Mouse (Mus musculus) liver, postnatal 0 days (tissue): ENCODE data around the gene C87436.

ENCODE experiments used
- CTCF ChIP-seq: sonication (generic); IDR thresholded peaks from 2 replicates; pipeline ENCODE4 v1.5.1; 2016; ENCODE audit warnings: antibody characterized with exemption, low read depth
- EP300 ChIP-seq: IDR thresholded peaks from 2 replicates; pipeline ENCODE4 v1.6.1; 2016; ENCODE audit warnings: antibody characterized with exemption, low read depth, mild to moderate bottlenecking

GRCm38 (mm10) chr6:86426358-86426757 lies 11.8 kb upstream of the C87436 start, which contains the start of gene Gm44790:
- TF ChIP-seq CTCF = no peak
- TF ChIP-seq EP300 = no peak
